Mouse (Mus musculus) hindbrain, embryonic 15.5 days (tissue): ENCODE results near the gene Tcf12. TPM values are rescaled to one million over a fixed set of nuclear protein-coding genes. Genes with fewer than 3 reads are reported as not detected.
A peak's percentile ranks its signal among the peaks of the same experiment; 100 is the strongest.

Experiments used
- ATAC-seq: fragments of 200-750 bp; cut with Nextera tagmentation; 2 replicates; pipeline ENCODE4 v1.8.0; 2017; ENCODE audit warnings: low read depth, moderate number of reproducible peaks, moderate TSS enrichment; ENCODE audit not compliant: low FRiP score
- H3K27ac ChIP-seq: fragments of 300-500 bp; sonication (generic); replicated peaks from 2 replicates; pipeline ENCODE4 v1.5.1; 2015; ENCODE audit warnings: mild to moderate bottlenecking, inconsistent platforms
- H3K27me3 ChIP-seq: fragments of 300-500 bp; sonication (generic); 2 replicates; pipeline ENCODE4 v1.6.1; 2015; ENCODE audit warnings: control low read depth, inconsistent platforms
- H3K36me3 ChIP-seq: fragments of 300-500 bp; sonication (generic); 2 replicates; pipeline ENCODE4 v1.6.1; 2015; ENCODE audit warnings: control low read depth, inconsistent platforms
- H3K4me1 ChIP-seq: fragments of 300-500 bp; sonication (generic); replicated peaks from 2 replicates; pipeline ENCODE4 v1.6.1; 2015; ENCODE audit warnings: control low read depth, inconsistent platforms
- H3K4me2 ChIP-seq: fragments of 300-500 bp; sonication (generic); 2 replicates; pipeline ENCODE4 v1.6.1; 2015; ENCODE audit warnings: moderate library complexity, mild to moderate bottlenecking, inconsistent platforms
- H3K4me3 ChIP-seq: fragments of 300-500 bp; sonication (generic); 2 replicates; pipeline ENCODE4 v1.5.1; 2015; ENCODE audit warnings: mild to moderate bottlenecking, inconsistent platforms
- H3K9ac ChIP-seq: fragments of 300-500 bp; sonication (generic); 2 replicates; pipeline ENCODE4 v1.6.1; 2015; ENCODE audit warnings: inconsistent platforms
- H3K9me3 ChIP-seq: fragments of 300-500 bp; sonication (generic); 2 replicates; pipeline ENCODE4 v1.6.1; 2016; ENCODE audit warnings: control low read depth, inconsistent platforms
- WGBS: fragments of 180-500 bp; shearing (Covaris S2); methylation state at CpG from one replicate; pipeline ENCODE4 v1.1.7; 2015; 5-methylcytosine and 5-hydroxymethylcytosine counted together
- polyA plus RNA-seq: library from polyadenylated mRNA; unstranded; fragments of >200 nt; fragmentation: Nextera tagmentation; extraction: Ambion mirVana; gene quantifications from 2 replicates; pipeline ENCODE4 v1.2.1, GENCODE M21; 2015

Tcf12 gene
- polyA plus RNA-seq, 1 experiment from 2014 or later: 72.4 TPM

DNA sequence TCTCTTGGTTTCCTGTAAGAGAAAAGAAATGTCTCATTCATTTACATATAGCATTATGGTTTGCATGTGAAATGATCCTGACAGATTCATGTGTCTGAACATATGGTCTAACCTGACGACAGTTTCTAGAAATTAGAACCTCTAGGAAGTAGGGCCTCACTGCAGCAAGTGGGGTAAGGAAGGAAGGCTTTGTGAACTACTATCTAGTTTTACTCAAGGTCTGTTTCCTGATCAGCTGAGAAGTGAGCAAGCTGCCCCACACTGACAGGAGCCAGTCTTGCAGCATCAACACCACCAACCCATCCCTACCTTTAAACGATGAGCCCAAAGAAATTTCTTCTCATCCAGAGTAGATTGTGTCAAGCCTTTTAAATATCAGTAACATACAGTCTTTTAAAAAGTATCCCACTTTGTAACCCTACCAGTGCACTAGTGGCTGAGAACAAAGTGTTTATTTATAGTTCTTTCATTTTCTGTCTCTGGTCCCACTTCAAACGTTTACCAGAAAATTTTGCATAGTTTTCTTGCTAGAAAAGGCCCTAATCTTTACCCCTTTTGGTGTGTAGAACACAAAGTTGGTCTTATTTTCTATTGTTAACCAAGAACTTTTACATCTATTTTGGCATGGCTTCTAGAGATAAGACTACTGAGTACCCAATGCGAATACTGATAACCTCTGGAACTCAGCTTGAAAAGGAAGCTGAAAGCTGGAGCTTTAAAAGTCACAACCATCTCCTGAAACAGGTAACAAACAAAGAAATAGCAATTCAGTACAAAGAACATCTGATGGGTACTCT lies 96.9 kb downstream of the Tcf12 start:
- H3K4me1 ChIP-seq: no peaks in the 10 kb centered on the region
- no peak overlapping the region for H3K4me2 ChIP-seq
- no peak overlapping the region for H3K27ac ChIP-seq
- no peak overlapping the region for H3K4me3 ChIP-seq
- no peaks in the 10 kb centered on the region for H3K9me3 ChIP-seq
- H3K9ac ChIP-seq: no peak overlapping the region
- no peaks in the 10 kb centered on the region for H3K27me3 ChIP-seq
- 87% methylated on average over 4 of the region's 4 CpGs for WGBS
- H3K36me3 ChIP-seq: no peaks in the 10 kb centered on the region
- no peak for ATAC-seq

DNA sequence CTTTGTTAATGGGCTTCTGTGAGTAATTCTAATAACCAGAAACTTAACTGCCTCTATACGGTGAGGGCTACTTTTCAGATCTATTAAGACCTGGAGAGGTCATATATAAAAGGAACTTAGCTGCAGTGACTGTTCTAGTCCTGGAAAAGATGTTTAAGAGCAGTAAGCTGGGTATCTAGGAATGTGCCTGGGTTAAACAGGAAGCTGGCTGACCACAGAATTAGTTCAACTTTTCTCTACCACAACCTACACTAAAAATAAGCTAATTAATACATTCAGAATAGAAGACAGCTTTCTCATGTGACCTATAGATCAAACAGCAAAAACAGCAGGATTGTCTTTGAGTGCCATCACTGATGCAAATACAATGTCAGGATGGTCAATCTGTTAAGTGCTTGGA lies 98.1 kb downstream of the Tcf12 start:
- H3K36me3 ChIP-seq: no peaks in the 10 kb centered on the region
- no peaks in the 10 kb centered on the region for H3K4me1 ChIP-seq
- 90% methylated on average over 1 of the region's 1 CpGs for WGBS
- no peak overlapping the region for H3K27ac ChIP-seq
- no peak overlapping the region for H3K9ac ChIP-seq
- H3K4me3 ChIP-seq: no peak overlapping the region
- H3K27me3 ChIP-seq: no peaks in the 10 kb centered on the region
- H3K4me2 ChIP-seq: no peak overlapping the region
- ATAC-seq: no peak
- no peaks in the 10 kb centered on the region for H3K9me3 ChIP-seq

- WGBS: 70% methylated on average over 1 of the region's 1 CpGs
- Histone ChIP-seq H3K36me3 (no peaks in the 10 kb centered on the region), H3K27ac (no peak overlapping the region), H3K4me3 (no peak overlapping the region), H3K4me1 (no peaks in the 10 kb centered on the region), H3K4me2 (no peak overlapping the region), H3K9ac (no peak overlapping the region), H3K27me3 (no peaks in the 10 kb centered on the region), H3K9me3 (no peaks in the 10 kb centered on the region)
- no peak for ATAC-seq
Measured at GRCm38 (mm10) chr9:72008634-72009033, 103.0 kb downstream of the Tcf12 start.

- Histone ChIP-seq H3K9me3 (no peaks in the 10 kb centered on the region), H3K27me3 (no peaks in the 10 kb centered on the region), H3K4me3 (no peak overlapping the region), H3K27ac (no peak overlapping the region), H3K36me3 (no peaks in the 10 kb centered on the region), H3K4me1 (0 out of 2 replicates have a peak, but pooled peaks cover 6% of the 10 kb centered on the region), H3K4me2 (no peak overlapping the region), H3K9ac (no peak overlapping the region)
- ATAC-seq: no peak
- 81% methylated on average over 3 of the region's 3 CpGs for WGBS
Measured at GRCm38 (mm10) chr9:71991147-71991546, 120.5 kb downstream of the Tcf12 start.

- Histone ChIP-seq H3K4me3 (no peak overlapping the region), H3K9me3 (no peaks in the 10 kb centered on the region)
Measured at GRCm38 (mm10) chr9:71990376-71990775, 121.3 kb downstream of the Tcf12 start.

DNA sequence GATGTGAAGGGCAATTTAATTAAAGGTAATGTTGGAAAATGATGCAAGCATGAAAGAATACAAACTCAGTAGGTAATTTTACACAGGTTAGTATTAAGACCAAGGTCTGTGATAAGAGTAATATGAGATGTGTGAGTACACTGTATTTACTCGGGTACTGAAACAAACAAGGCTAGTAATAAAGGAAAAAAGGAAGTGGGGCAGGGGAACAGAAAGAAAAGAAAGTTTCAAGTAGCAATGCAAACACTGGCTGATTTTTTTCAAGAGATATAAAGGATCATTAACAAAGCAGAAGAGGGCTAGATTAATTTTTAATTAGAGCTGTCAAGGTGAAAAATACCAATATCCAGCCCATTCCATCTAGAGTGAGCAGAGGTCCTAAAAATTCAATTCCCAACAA lies 122.0 kb downstream of the Tcf12 start:
- no peak for ATAC-seq
- Histone ChIP-seq H3K9ac (no peak overlapping the region), H3K36me3 (no peaks in the 10 kb centered on the region), H3K4me1 (0 out of 2 replicates have a peak, but pooled peaks cover 6% of the 10 kb centered on the region), H3K4me3 (no peak overlapping the region), H3K27me3 (no peaks in the 10 kb centered on the region), H3K27ac (no peak overlapping the region), H3K4me2 (no peak overlapping the region), H3K9me3 (no peaks in the 10 kb centered on the region)
- 72% methylated on average over 1 of the region's 1 CpGs for WGBS

More at GRCm38 (mm10) chr9:71990376-71990775, 121.3 kb downstream of the Tcf12 start:
- Histone ChIP-seq H3K4me2 (no peak overlapping the region), H3K27ac (no peak overlapping the region), H3K9ac (no peak overlapping the region), H3K27me3 (no peaks in the 10 kb centered on the region), H3K36me3 (no peaks in the 10 kb centered on the region), H3K4me1 (0 out of 2 replicates have a peak, but pooled peaks cover 6% of the 10 kb centered on the region)
- ATAC-seq: no peak
- 42% methylated on average over 1 of the region's 1 CpGs for WGBS

DNA sequence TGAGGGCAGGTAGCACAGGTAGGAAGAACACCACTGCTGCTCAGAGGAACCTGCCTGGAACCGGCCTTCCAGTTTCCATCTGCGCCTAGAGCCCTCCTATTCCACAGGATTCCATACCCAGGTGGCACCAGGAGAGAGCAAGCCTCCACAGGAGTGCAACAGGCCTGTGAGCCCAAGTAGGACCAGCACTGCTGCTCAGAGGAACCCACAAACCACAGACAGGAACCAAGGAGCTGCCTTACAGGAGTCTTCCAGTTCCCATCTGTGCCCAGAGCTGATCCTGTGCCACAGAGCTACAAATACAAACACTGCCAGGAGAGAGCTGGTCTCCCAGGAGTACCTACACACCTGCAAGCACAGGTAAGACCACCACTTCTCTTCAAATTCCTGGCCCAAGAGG lies 125.0 kb downstream of the Tcf12 start:
- Histone ChIP-seq H3K27ac (no peak overlapping the region), H3K4me3 (no peak overlapping the region), H3K4me1 (0 out of 2 replicates have a peak, but pooled peaks cover 13% of the 10 kb centered on the region), H3K4me2 (no peak overlapping the region), H3K27me3 (no peaks in the 10 kb centered on the region), H3K36me3 (no peaks in the 10 kb centered on the region), H3K9me3 (no peaks in the 10 kb centered on the region), H3K9ac (no peak overlapping the region)
- 97% methylated on average over 2 of the region's 2 CpGs for WGBS
- no peak for ATAC-seq

DNA sequence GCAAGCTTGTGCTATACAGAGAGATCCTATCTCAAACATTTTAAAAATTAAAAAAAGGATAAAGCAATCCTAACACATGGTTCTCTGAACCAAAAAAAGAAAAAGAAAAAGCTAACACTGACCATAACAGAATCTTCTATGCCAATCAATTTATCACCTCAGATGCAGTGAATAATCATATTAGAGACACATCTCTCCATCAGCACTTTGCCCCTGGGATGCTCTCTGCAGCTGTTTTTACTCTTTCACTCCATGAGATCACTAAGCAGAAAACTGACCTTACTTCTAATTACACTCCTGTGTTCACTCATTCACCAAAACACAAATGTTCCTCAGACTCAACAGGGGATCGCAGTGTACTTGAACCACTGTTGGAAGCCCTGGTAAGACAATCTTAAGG lies 128.8 kb downstream of the Tcf12 start:
- no peaks in the 10 kb centered on the region for H3K27me3 ChIP-seq
- ATAC-seq: no peak
- no peaks in the 10 kb centered on the region for H3K9me3 ChIP-seq
- H3K4me2 ChIP-seq: no peak overlapping the region
- no peak overlapping the region for H3K9ac ChIP-seq
- H3K27ac ChIP-seq: no peak overlapping the region
- no peaks in the 10 kb centered on the region for H3K36me3 ChIP-seq
- H3K4me1 ChIP-seq: 0 out of 2 replicates have a peak, but pooled peaks cover 14% of the 10 kb centered on the region
- no peak overlapping the region for H3K4me3 ChIP-seq
- 74% methylated on average over 1 of the region's 1 CpGs for WGBS

GRCm38 (mm10) chr9:71981071-71981470 lies 130.6 kb downstream of the Tcf12 start:
- Histone ChIP-seq H3K36me3 (no peaks in the 10 kb centered on the region), H3K27ac (no peak overlapping the region), H3K4me1 (peaks cover 24% of the 10 kb centered on the region), H3K9me3 (no peaks in the 10 kb centered on the region), H3K27me3 (no peaks in the 10 kb centered on the region), H3K9ac (no peak overlapping the region), H3K4me2 (no peak overlapping the region), H3K4me3 (no peak overlapping the region)
- 96% methylated on average over 3 of the region's 3 CpGs for WGBS
- no peak for ATAC-seq

DNA sequence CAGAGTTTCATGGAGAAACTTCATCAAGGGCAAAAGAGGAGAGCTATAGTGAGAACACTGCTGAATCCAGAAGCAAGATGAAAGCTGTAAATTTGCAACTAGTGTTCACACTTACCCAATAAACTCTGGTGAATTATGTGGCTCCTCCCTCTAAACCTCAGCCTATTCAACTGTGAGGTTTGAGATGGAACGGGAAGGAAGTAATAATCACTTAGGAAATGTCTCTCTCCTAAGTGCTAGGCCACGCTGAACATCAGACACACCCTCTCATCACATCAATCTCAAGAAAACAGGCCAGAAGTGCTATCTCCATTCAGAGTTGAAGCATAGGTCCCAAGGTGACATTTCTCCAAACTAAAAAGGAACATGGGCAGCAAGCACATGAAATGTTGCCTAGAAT lies 131.1 kb downstream of the Tcf12 start:
- no peaks in the 10 kb centered on the region for H3K27me3 ChIP-seq

GRCm38 (mm10) chr9:71978886-71979285 lies 132.8 kb downstream of the Tcf12 start:
- no peak overlapping the region for H3K4me3 ChIP-seq
- WGBS: 51% methylated on average over 3 of the region's 3 CpGs
- no peak for ATAC-seq
- no peaks in the 10 kb centered on the region for H3K27me3 ChIP-seq
- no peak overlapping the region for H3K4me2 ChIP-seq
- peaks cover 42% of the 10 kb centered on the region for H3K4me1 ChIP-seq
- no peak overlapping the region for H3K9ac ChIP-seq
- no peaks in the 10 kb centered on the region for H3K36me3 ChIP-seq
- no peak overlapping the region for H3K27ac ChIP-seq
- H3K9me3 ChIP-seq: no peaks in the 10 kb centered on the region

More for the DNA sequence above, 131.1 kb downstream of the Tcf12 start:
- 73% methylated on average over 2 of the region's 2 CpGs for WGBS
- Histone ChIP-seq H3K27ac (no peak overlapping the region), H3K36me3 (no peaks in the 10 kb centered on the region), H3K9me3 (no peaks in the 10 kb centered on the region), H3K9ac (no peak overlapping the region), H3K4me3 (no peak overlapping the region), H3K4me2 (no peak overlapping the region), H3K4me1 (peaks cover 29% of the 10 kb centered on the region)
- ATAC-seq: no peak

DNA sequence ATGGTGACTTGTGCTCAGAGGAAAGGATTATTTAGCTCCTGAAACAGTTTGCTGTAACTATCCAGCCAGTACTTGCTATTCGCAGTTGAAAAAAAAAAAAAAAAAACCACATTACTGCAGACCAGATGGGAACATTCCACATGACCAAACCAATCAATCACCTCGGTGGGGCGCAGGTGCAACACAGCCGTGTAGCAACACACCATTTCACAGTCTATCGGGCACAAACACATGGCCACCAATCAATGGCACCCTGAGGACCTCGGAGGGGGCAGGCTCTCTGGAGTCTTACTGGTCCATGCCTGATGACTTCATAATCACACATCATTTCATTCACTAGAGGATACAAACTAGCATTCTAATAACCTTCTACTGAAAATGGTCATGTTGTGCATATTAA lies 135.6 kb downstream of the Tcf12 start:
- Histone ChIP-seq H3K27me3 (no peaks in the 10 kb centered on the region), H3K4me1 (peaks cover 41% of the 10 kb centered on the region), H3K27ac (peak overlapping the region; percentile 75), H3K36me3 (no peaks in the 10 kb centered on the region), H3K9me3 (no peaks in the 10 kb centered on the region), H3K4me2 (peak overlapping the region; percentile 37), H3K9ac (no peak overlapping the region), H3K4me3 (no peak overlapping the region)
- ATAC-seq: peak; percentile 95
- WGBS: 5% methylated on average over 6 of the region's 6 CpGs
